Mouse (Mus musculus): ENCODE data around the gene Cenpx.
"Not testable (repeated sequence)": the region's sequence is repeated elsewhere in the genome, so short reads cannot be mapped to it uniquely, and the experiment has no call there.

Gene Cenpx

GRCm38 (mm10) chr11:120713580-120714518, at the start of gene Cenpx, which contains the start of gene Lrrc45:
Gene Cenpx, minus strand, starts transcription at chr11:120713738.
Gene Lrrc45, plus strand, starts transcription at chr11:120713925.
- DNase-seq (ENCODE audit: low read depth, low spot score): peak; percentile 99

DNA sequence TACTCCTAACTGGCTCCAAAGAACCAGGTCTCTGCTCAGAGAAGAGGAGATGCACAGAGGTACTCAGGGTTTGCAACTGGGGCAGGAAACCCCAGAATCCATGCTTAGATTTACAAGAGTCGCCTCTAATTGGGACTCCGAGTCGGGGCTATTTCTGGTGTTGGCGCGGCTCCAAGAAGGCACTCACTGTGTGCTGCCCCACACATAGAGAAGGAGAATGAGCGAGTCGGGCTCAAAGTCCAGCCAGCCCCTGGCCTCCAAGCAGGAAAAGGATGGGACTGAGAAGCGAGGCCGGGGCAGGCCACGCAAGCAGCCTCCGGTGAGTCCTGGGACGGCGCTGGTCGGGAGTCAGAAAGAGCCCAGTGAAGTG, 49.1 kb upstream of the Cenpx start, which contains the start of gene Hmga1b:
Gene Hmga1b, plus strand, starts transcription at position 123 of the 370 bp plus-strand sequence.
- DNase-seq (ENCODE audit: low read depth, low spot score): not testable (repeated sequence)

DNA sequence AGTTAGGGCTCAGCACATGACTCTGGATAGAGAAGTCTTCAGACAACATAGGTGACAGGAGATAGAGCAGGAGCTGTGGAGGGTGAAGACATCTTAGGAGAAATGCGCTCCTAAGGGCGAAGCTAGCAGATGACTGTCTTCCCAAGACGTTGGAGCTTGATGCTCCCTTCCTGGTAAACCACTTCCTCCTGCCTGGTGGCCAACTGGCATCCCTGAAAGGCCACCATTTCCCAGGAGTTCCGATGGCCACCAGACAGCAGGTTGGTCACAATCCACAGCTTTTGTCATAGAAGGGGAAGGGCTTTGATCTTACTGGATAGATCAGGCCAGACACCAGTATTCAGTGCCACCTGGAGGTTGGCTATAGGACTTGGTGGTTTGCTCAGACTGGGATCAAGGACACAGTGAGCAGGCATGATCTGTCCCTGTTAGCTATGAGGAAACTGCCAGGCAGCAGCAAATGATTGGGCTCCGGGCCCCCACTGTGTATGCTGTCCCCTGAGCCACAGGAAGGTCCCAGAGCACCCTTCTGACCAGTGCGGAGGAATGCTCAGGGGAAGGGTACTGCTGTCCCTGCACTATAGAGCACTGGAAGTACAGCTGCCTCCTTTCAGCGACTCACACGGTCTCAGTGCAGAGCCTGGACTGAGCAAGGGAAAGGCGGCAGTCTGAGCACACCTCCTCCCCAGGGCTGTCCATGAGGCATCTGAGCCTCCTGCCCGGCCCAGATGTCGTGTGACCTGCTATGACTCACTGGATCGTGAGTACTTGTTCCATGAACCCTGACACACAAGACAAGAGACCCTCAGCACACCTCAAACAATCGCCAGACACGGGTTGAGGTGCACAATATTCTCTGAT, 48.5 kb upstream of the Cenpx start:
- DNase-seq (ENCODE audit: low read depth, low spot score): no peak

GRCm38 (mm10) chr11:120760236-120760635, 46.7 kb upstream of the Cenpx start:
- no peak for DNase-seq (ENCODE audit: low read depth, low spot score)

DNA sequence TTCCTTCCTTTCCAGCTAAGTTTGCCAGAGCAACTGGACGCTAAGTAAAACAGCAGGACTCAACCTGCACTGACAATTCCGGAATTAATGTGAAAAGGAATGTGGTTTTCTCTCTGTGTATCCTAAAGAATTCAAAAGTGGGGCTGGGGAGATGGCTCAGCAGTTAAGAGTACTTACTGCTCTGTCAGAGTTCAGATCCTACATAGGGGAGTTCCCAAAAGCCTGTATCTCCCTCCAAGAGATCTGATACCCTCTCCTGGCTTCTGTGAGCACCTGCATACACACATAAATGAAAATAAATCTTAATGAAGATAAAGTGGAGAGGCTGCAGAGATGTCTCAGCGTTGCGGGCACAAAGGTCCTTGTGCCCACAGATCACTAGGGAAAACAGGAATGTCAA, 38.1 kb upstream of the Cenpx start:
- no peak for DNase-seq (ENCODE audit: low read depth, low spot score)

DNA sequence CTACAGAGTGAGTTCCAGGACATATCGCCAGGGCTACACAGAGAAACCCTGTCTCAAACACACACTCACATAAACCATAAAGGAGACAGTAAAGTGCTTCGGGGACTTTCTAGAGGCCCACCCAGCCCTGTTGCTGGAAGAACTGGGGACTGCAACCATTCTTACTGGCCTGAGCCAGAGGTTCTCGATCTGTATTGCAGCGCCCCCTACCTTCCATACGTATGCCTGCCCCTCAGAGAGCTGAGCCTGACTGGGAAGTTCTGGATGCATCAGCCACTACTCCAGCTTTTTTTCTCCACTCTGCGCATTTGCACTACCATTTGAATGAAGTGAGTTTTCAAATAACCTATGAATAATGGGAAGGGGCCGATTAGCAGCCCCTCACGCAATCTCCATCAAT, 35.9 kb upstream of the Cenpx start:
- peak; percentile 83 for DNase-seq (ENCODE audit: low read depth, low spot score)

DNA sequence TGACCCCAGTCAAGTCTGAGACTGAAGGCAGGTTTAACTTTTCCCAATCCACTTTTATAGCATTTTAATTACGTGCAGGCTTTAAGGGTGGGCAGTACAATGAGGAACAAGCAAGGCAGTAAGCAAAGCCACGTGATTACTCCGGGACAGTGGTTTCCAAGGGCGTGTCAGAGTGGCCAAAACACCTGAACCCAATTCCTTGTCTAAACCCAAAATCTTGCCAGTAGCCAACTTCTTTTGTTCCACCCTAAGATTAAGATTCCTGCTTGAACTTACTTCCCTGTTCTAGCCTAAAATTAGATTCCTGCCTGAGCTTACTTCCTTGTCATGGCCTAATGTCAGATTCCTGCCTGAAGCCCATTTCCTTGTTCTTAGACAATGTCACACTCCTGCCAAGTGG, 34.4 kb upstream of the Cenpx start:
- DNase-seq (ENCODE audit: low read depth, low spot score): no peak

GRCm38 (mm10) chr11:120744121-120744701, 30.7 kb upstream of the Cenpx start:
- DNase-seq (ENCODE audit: low read depth, low spot score): no peak

DNA sequence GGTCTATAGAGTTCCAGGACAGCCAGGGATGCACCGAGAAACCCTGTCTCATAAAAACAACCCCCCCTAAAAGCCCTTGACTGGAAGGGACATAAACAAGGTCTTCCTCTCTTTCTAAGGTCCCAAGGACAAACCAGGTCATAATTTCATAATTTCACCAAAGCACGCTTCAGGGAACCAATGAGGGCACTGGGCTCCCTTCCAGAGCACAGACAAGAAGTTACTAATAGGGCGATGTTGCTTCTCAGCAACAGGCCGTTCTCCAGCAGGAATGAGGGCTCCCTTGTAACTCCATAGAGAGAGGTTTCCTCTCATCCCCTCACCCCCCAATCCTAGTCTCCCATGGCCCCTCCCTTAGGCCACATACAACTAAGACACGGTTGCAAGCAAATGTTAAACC, 27.4 kb upstream of the Cenpx start:
- DNase-seq (ENCODE audit: low read depth, low spot score): no peak

DNA sequence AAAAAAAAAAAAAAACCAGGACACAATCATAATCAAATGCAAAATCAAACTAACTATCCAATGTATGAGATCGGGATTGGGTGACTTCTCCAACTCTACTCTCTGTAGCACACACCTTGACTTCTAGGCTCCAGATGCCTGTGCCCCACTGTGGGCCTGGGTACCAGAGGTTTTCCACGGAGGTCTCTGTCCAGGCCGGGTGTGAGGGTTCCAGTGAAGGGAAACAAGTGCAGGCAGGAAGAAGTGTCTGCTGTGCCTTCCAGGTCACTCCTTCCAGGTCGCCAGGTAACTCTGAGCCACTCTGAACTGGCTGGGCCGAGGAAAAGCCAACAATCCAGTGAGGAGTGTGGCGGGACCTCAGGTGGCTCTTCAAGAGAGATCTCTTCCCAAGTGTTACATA, 22.9 kb upstream of the Cenpx start:
- DNase-seq (ENCODE audit: low read depth, low spot score): no peak

DNA sequence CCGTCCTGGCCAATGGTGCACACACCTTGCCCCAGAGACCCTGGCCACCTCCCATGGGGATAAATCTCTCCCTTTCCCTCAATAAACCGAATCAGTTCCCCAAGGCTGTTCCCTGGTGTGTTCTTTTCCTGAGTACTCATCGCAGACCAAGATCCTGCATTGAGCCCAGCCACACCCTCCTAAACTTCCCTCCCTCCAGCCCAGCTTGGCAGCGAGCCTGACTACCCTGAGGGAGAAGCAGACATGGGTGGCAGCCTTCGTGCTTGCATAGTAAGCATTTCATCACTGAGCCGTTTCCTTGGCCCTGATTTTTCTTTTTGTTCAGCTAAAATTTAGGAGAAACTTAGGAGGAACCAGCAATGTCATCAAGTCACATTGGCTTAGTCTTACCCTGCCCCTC, 20.0 kb upstream of the Cenpx start:
- DNase-seq (ENCODE audit: low read depth, low spot score): no peak

GRCm38 (mm10) chr11:120731858-120732680, 18.5 kb upstream of the Cenpx start, which contains the start of gene Cbr2:
Gene Cbr2, minus strand, starts transcription at chr11:120732114.
- DNase-seq (ENCODE audit: low read depth, low spot score): no peak

DNA sequence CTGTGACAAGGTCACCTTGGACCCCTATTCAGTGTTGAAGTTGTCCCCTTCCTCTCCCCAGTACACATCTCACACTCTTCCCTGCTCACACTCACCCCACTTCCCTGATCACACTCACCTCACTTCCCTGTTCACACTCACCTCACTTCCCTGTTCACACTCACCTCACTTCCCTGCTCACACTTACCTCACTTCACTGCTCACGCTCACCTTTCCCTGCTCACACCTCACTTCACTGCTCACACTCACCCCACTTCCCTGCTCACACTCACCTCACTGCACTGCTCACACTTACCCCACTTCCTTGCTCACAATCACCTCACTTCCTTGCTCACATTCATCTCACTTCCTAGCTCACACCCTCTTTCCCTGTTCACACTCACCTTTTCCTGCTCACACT, 17.9 kb upstream of the Cenpx start:
- no peak for DNase-seq (ENCODE audit: low read depth, low spot score)

DNA sequence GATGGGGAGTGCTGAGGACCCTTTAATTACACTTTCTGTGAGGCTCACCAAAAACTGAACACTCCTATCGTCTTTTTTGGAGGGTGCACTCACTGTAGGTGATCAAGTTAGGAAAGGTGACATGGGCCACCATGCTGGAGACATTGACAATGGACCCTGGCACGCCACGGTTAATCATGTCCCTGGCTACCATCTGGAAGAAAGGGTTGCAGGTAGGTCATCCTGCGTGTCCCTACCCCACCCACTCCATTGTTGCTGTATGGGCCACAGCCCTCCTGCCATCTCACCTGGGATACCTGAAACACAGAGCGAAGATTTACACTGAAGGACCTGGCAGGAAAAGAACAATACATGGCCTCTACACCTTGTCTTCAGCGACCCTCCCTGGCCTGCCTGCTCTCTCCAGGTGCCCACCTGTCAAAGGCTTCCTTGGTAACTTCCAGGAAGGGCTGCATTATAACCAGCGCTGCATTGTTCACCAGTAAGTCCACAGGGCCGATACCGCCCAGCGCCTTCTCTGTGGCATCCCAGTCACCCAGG, 16.9 kb upstream of the Cenpx start:
- DNase-seq (ENCODE audit: low read depth, low spot score): no peak

DNA sequence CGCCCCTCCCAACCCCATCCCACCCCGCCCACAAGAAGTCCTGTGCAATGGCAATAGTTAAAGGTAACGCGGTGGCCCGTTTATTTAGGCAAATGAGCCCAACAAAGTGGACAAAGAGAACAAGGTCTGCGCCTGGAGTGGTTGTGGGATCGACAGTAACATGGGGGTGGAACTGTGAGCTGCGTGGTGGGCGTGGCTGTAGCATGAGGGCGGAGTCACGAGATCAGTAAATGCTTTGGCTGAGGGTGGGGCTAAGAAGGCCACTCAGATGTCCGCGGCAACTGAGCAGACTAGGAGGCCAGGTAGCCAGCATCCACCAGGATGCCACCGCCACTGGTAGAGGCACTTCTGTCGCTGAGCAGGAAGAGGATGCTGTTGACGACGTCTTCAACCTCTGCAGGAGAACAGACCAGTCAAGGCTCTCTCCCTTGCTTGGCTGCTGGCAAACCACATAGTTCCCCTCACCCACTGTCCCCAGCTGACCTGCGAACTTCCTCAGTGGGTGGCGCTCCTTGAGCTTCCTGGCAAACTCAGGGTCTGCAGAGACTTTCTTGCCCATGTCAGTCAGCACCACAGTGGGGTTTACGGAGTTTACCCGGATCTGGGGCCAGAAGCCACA, 16.0 kb upstream of the Cenpx start:
- peak; percentile 88 for DNase-seq (ENCODE audit: low read depth, low spot score)

GRCm38 (mm10) chr11:120728530-120729240, 15.1 kb upstream of the Cenpx start:
- DNase-seq (ENCODE audit: low read depth, low spot score): no peak

DNA sequence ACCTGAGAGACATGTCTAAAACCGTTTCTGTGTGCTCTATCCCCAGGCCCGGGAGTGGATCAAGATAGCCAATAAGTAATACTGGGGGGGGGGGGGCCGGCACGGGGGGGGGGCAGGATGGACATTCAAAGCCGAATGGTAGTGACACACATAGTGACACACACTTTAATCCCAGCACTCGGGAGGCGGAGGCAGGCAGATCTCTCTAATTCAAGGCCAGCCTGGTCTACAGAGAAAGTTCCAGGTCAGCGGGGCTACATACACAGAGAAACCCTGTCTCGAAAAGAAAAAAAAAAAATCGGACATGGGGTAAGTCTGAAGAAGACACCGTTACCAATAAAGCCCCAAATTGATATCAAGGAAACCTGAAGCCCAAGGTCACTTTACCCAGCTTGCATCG, 14.0 kb upstream of the Cenpx start:
- DNase-seq (ENCODE audit: low read depth, low spot score): no peak

DNA sequence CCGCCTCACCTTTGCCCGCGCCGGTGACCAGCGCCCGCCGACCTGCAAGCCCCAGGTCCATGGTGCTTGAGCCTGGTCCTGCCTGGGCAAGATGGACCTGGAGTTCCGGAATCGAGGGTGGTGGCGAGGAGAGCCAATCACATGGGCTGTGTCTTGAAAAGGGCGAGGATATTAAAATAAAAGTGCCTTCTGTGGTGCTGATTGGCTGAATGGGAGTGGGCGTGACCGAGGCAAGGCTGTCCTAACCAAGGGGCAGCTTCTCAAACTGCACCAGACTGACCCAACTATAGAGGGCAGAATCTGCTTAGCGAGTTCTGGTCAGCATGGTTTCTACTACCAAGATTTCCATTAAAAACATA, 13.6 kb upstream of the Cenpx start, which contains the start of gene Dcxr:
Gene Dcxr, minus strand, starts transcription at position 113 of the 359 bp plus-strand sequence.
- peak; percentile 84 for DNase-seq (ENCODE audit: low read depth, low spot score)
